Mouse (Mus musculus): ENCODE data around the gene Ror2.

The Ror2 gene

GRCm38 (mm10) chr13:53068461-53068860 lies 217.5 kb downstream of the Ror2 start:
- no peak for DNase-seq (ENCODE audit: low spot score in 2 of 2)

GRCm38 (mm10) chr13:53067949-53068348 lies 218.0 kb downstream of the Ror2 start:
- DNase-seq (ENCODE audit: low spot score in 2 of 2), result peak; percentile 31 to 35

- DNase-seq (ENCODE audit: low spot score in 2 of 2), result no peak
These were observed 220.8 kb downstream of the Ror2 start for GRCm38 (mm10) chr13:53065122-53065521.

GRCm38 (mm10) chr13:53064681-53065080 lies 221.2 kb downstream of the Ror2 start:
- DNase-seq (ENCODE audit: low spot score in 2 of 2), result no peak

Data from right cerebral cortex, postnatal 10 days (tissue).